Mouse (Mus musculus): ENCODE data around the gene Krt222.
A peak's percentile ranks its signal among the peaks of the same experiment; 100 is the strongest.

DNA sequence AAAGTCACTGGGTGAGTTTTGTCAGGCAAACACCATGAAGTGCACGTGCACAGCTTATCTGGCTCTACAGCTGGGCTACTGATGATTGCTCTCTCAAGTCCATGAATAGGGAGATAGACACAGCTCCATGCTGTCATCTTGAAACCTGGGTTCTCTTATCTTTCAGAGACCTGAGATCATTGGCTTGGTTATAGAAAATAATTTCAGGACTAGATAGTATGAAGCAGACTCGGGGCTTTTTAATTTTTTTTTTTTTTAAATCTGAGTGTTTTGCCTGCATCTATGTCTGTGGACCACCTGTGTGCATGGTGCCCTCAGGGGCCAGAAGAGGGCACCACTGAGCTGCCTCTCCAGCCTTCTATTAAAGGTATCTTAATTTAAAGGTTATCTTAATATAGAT lies 36.9 kb downstream of the Krt222 start:
- TF ChIP-seq CTCF (IDR thresholded peaks at IDR 0.05; ENCODE audit: low read depth), result peak; percentile 65
- peak; percentile 77; the same call in 1 of the 2 replicates for TF ChIP-seq EP300 (IDR thresholded peaks at IDR 0.05; ENCODE audit: low read depth)
